Mouse (Mus musculus) thymus, adult 2 months (tissue): ENCODE measurements around the gene Large2. TPM values are rescaled to one million over a fixed set of nuclear protein-coding genes. Genes with fewer than 3 reads are reported as not detected.

ENCODE experiments used
- DNase-seq: peaks from one replicate; pipeline ENCODE4 v3.0.0; 2021
- H3K27ac ChIP-seq: fragments of 200-500 bp; 2 replicates; pipeline ENCODE4 v1.5.1; 2012; ENCODE audit warnings: low read length, control low read depth; ENCODE audit not compliant: control insufficient read depth, insufficient read depth
- H3K27me3 ChIP-seq: fragments of 200-500 bp; 2 replicates; pipeline ENCODE4 v1.6.1; 2012; ENCODE audit warnings: mild to moderate bottlenecking, low read length, moderate library complexity, mixed read lengths; ENCODE audit not compliant: control insufficient read depth, insufficient read depth
- H3K36me3 ChIP-seq: fragments of 200-500 bp; 2 replicates; pipeline ENCODE4 v1.6.1; 2012; ENCODE audit warnings: mild to moderate bottlenecking, low read length, moderate library complexity; ENCODE audit not compliant: control insufficient read depth, insufficient read depth
- H3K4me1 ChIP-seq: fragments of 200-500 bp; replicated peaks from 2 replicates; pipeline ENCODE4 v1.6.1; 2012; ENCODE audit warnings: low read length; ENCODE audit not compliant: control insufficient read depth, insufficient read depth
- H3K4me3 ChIP-seq: fragments of 200-500 bp; 2 replicates; pipeline ENCODE4 v1.5.1; 2012; ENCODE audit warnings: mild to moderate bottlenecking, low read length, control low read depth, moderate library complexity; ENCODE audit not compliant: control insufficient read depth, insufficient read depth
- CTCF ChIP-seq: fragments of 200-500 bp; IDR thresholded peaks from 2 replicates; pipeline ENCODE4 v1.5.1; 2012; ENCODE audit warnings: mild to moderate bottlenecking, control low read depth, low read length, moderate library complexity, borderline replicate concordance; ENCODE audit not compliant: control insufficient read depth, poor library complexity, insufficient read depth; ENCODE audit errors: extremely low read depth
- POLR2A ChIP-seq: fragments of 200-500 bp; IDR thresholded peaks from 2 replicates; pipeline ENCODE4 v1.6.1; 2012; ENCODE audit warnings: mild to moderate bottlenecking, low read length, control low read depth, moderate library complexity; ENCODE audit not compliant: control insufficient read depth, poor library complexity, insufficient read depth; ENCODE audit errors: extremely low read depth
- WGBS: fragments of 180-500 bp; shearing (Covaris S2); methylation state at CpG from one replicate; pipeline ENCODE4 v1.1.7; 2018; 5-methylcytosine and 5-hydroxymethylcytosine counted together
- polyA plus RNA-seq: library from polyadenylated mRNA; depleted of rRNA; stranded (reverse); fragments of >200 nt; gene quantifications from 2 replicates; pipeline ENCODE4 v1.2.3, GENCODE M21; 2012; rRNA removed

Large2 gene
- 10.4 and 13.9 TPM in 2 replicates for polyA plus RNA-seq

DNA sequence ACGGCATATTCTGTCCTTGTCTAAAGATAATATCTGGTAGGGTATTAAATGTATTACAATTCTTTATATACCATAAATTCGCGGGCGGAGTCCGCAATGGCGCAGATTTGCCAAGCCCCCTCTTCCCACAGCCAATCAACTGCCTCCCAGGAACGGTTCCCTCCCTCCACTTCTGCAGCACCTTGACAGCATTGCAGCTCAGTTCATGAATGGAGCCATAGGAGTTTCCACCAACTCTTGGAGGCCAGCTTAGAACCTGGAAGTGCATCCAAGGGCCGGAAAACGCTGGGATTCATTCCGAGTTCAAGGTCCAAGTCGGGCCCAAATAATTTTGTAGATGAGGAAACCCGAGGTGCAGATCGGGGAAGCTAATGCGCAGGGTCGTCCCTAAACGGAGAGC, at the start of gene Large2, which contains the start of gene Pex16:
Large2 (minus strand) TSS at position 356 of the 400 bp plus-strand sequence.
Pex16 (plus strand) TSS at position 163 of the 400 bp plus-strand sequence.
- Histone ChIP-seq H3K36me3 (peaks cover 17% of the 10 kb centered on the region), H3K27ac (peak within 1 kb of the TSS; percentile 86), H3K4me1 (peaks cover 47% of the 10 kb centered on the region), H3K27me3 (no peaks in the 10 kb centered on the region), H3K4me3 (peak within 1 kb of the TSS; percentile 91)
- WGBS: 2% methylated on average over 16 of the region's 16 CpGs
- TF ChIP-seq POLR2A (no peak), CTCF (no peak)
- peak; percentile 50 for DNase-seq

DNA sequence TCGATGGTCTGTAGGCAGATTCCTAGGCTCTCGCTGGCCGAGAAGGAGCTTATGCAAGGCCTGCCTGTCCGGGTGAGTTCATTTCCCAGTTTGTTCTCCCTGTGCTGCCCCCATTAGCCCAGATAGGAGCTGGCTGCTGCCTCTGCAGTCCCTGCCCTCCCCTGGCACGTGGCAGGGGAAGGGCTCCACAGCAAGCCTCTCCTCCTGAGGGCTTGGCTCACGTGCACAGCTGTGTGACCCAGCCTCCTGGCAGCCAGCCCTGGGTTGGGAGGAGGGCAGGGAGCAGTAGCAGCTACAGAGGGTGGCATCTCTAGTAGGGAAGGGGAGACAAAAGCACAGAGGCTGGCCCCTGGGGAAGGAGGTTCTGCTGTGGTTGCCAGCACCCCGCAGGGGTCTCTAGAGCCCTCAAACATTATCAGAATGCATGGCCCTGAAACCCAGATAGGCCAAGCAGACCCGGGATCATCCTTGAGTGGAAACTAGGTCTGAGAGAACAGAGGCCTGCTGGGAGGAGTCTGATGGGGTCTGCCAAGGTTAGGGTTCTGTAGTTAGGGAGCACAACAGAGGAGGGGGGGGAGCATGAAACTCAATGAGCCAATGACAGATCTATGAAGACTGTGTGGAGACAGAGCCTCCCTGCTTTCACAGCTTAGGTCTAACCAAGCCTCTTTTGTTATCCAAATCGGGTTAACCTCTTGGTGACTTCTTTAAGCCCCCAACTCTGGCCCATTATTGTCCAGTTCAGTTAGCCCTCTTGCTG, 49.2 kb upstream of the Large2 start:
- no peak for DNase-seq
- H3K4me1 ChIP-seq: peaks cover 14% of the 10 kb centered on the region
- TF ChIP-seq CTCF (no peak), POLR2A (no peak)
- WGBS: 68% methylated on average over 9 of the region's 9 CpGs
- no peaks in the 10 kb centered on the region for H3K27me3 ChIP-seq
- H3K27ac ChIP-seq: no peak overlapping the region
- no peak overlapping the region for H3K4me3 ChIP-seq
- H3K36me3 ChIP-seq: peaks cover 23% of the 10 kb centered on the region

DNA sequence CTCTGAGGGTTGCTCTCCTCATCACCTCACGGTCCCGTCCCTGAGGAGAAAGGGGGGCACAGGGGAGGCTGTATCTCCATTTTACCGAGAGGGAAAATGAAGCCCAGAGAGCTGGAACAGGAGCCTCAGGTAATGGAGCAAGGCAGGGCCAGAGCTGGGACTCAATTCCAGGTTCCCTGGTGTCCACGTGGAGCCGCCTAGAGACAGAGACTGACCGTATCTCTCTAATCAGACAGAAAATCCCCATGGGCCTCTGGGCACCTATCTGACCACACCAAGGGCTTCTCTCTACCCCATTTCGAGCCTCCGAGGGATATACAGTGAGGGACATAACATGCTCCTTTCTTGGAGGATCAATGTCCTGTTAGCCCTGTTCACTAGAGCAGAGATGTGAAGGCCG, 48.5 kb upstream of the Large2 start:
- 93% methylated on average over 9 of the region's 9 CpGs for WGBS
- TF ChIP-seq POLR2A (no peak), CTCF (no peak)
- H3K27ac ChIP-seq: no peak overlapping the region
- no peaks in the 10 kb centered on the region for H3K27me3 ChIP-seq
- peaks cover 23% of the 10 kb centered on the region for H3K36me3 ChIP-seq
- no peak overlapping the region for H3K4me3 ChIP-seq
- no peak for DNase-seq
- H3K4me1 ChIP-seq: peaks cover 14% of the 10 kb centered on the region

DNA sequence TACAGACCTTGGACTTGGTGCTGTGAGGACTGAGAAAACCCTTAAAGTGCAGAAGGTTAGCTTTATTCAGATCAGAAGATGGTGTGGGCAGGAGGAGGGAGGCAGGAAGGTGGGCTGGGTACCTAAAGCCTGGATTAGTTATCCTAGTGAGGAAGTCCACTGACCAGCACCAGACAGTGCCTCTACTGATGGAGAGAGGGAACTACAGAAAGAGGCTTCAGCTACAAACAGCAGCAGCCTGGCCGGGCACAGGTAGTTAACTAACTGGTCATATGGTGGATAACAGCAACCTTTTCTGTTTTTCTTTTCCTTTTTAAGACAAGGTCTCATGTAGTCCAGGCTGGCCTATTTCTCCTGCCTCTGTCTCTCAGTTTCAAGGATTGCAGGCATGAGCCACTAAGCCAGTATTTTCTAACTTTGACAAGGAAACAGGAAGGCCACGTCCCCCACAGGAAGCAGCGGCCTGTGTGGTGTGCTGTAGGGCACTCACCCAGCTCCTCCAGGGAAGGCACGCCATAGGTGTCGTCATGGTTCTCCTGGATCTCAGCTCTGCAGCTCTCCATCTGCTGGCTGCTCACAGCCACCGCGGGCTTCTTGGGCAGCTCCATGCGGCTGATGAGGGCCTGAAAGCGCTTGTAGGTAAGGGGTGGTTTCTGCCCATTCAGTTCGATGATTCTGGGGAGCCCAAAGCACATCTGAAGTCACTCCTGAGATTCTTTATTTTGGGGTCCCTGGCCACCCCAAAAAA, 47.9 kb upstream of the Large2 start:
- H3K27ac ChIP-seq: peak overlapping the region; percentile 33; the same call in 1 of the 2 replicates
- peak; percentile 8 for DNase-seq
- H3K36me3 ChIP-seq: peaks cover 23% of the 10 kb centered on the region

DNA sequence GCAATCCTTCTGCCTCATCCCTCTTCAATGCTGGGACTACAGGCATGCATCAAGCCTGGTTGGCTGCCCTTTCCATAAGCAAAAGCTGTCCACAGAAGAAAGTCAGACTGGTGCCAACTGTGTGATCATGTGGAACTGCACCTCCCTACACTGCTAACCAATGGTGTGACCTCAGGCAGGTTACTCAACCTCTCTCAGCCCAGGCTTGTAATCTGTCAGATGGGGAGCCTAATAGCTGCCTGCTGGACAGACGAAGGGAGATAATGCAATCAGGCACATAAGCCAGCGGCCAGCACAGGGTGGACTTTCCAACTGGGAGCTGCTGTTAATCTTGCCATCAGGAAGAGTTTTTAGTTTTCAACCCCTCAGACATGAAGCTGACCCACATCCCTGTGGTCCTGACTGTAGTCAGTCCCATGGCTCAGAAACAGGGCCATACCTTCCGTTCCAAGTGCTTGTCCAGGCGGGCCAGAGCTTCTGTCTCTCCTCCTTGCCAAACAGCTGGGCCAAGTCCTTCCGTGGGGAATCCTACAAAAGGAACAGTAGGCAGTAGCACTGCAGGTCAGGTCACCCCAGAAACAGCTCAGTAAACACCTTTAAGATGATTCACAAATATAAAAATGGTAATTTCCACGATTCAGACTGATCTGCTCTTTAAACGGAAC, 47.2 kb upstream of the Large2 start:
- DNase-seq: no peak
- Histone ChIP-seq H3K36me3 (peaks cover 23% of the 10 kb centered on the region), H3K27me3 (no peaks in the 10 kb centered on the region), H3K27ac (0 out of 2 replicates have a peak overlapping the region, but pooled peaks have one; percentile 13), H3K4me3 (no peak overlapping the region), H3K4me1 (peaks cover 14% of the 10 kb centered on the region)
- TF ChIP-seq CTCF (no peak), POLR2A (no peak)
- 92% methylated on average over 7 of the region's 7 CpGs for WGBS

More for the DNA sequence above, 47.9 kb upstream of the Large2 start:
- Histone ChIP-seq H3K27me3 (no peaks in the 10 kb centered on the region), H3K4me1 (peaks cover 14% of the 10 kb centered on the region), H3K4me3 (no peak overlapping the region)
- 26% methylated on average over 10 of the region's 10 CpGs for WGBS
- TF ChIP-seq CTCF (no peak), POLR2A (no peak)

DNA sequence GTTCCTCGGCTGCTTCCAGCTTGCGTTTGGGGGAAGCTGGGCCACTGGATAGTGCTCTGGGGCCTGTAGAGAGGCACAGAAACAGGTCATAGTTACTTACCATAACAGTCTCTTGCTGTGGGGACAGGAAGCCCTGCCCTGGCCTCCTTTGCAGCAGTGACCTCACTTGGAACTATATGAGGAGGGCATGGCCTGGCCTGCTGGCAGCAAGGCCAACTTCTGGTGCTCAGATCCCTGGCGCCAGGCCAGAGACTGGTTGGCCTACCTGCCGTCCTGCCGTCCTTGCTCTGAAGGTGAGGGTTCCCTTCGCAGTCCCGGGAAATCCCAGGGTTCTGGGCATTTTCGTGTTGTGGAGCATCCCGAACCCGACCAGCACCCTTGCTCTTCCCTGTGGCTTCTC, 37.0 kb upstream of the Large2 start:
- no peak for TF ChIP-seq CTCF
- no peak for TF ChIP-seq POLR2A
- peaks cover 24% of the 10 kb centered on the region for H3K36me3 ChIP-seq
- DNase-seq: no peak
- 96% methylated on average over 10 of the region's 10 CpGs for WGBS
- no peak overlapping the region for H3K4me3 ChIP-seq
- H3K27ac ChIP-seq: no peak overlapping the region
- no peaks in the 10 kb centered on the region for H3K27me3 ChIP-seq
- no peaks in the 10 kb centered on the region for H3K4me1 ChIP-seq
